Mouse (Mus musculus) forebrain, embryonic 16.5 days (tissue): Measurements from ENCODE around the gene Fbln2. TPM values are rescaled to one million over a fixed set of nuclear protein-coding genes. Genes with fewer than 3 reads are reported as not detected.
A peak's percentile ranks its signal among the peaks of the same experiment; 100 is the strongest.
"Not testable (repeated sequence)": the region's sequence is repeated elsewhere in the genome, so short reads cannot be mapped to it uniquely, and the experiment has no call there.

Experiments
- ATAC-seq: fragments of 200-750 bp; cut with Nextera tagmentation; 2 replicates; pipeline ENCODE4 v1.8.0; 2017; ENCODE audit warnings: mild to moderate bottlenecking, moderate library complexity
- H3K27ac ChIP-seq: fragments of 300-500 bp; sonication (generic); 2 replicates; pipeline ENCODE4 v1.5.1; 2014; ENCODE audit warnings: low read length, control low read depth
- H3K27me3 ChIP-seq: fragments of 300-500 bp; sonication (generic); replicated peaks from 2 replicates; pipeline ENCODE4 v1.6.1; 2014; ENCODE audit warnings: low read length; ENCODE audit not compliant: control insufficient read depth, insufficient read depth
- H3K36me3 ChIP-seq: fragments of 300-500 bp; sonication (generic); 2 replicates; pipeline ENCODE4 v1.6.1; 2014; ENCODE audit not compliant: control insufficient read depth, insufficient read depth
- H3K4me1 ChIP-seq: fragments of 300-500 bp; sonication (generic); replicated peaks from 2 replicates; pipeline ENCODE4 v1.6.1; 2014; ENCODE audit warnings: low read length; ENCODE audit not compliant: control insufficient read depth, insufficient read depth
- H3K4me2 ChIP-seq: fragments of 300-500 bp; sonication (generic); 2 replicates; pipeline ENCODE4 v1.6.1; 2014; ENCODE audit warnings: mild to moderate bottlenecking, low read length, control low read depth
- H3K4me3 ChIP-seq: fragments of 300-500 bp; sonication (generic); replicated peaks from 2 replicates; pipeline ENCODE4 v1.5.1; 2014; ENCODE audit warnings: mild to moderate bottlenecking, low read length, control low read depth
- H3K9ac ChIP-seq: fragments of 300-500 bp; sonication (generic); replicated peaks from 2 replicates; pipeline ENCODE4 v1.6.1; 2014; ENCODE audit warnings: low read depth, low read length, control low read depth
- H3K9me3 ChIP-seq: fragments of 300-500 bp; sonication (generic); 2 replicates; pipeline ENCODE4 v1.6.1; 2016; ENCODE audit warnings: low read length; ENCODE audit not compliant: control insufficient read depth
- WGBS: fragments of 180-500 bp; shearing (Covaris S2); extraction: QIAGEN DNeasy Blood & Tissue Kit; methylation state at CpG from one replicate; pipeline ENCODE4 v1.1.7; 2014; 5-methylcytosine and 5-hydroxymethylcytosine counted together
- polyA plus RNA-seq: library from polyadenylated mRNA; unstranded; fragments of >200 nt; fragmentation: Nextera tagmentation; extraction: Ambion mirVana; gene quantifications from 2 replicates; pipeline ENCODE4 v1.2.1, GENCODE M21; 2015

Fbln2 gene
- polyA plus RNA-seq = 17.6 and 20.3 TPM in 2 replicates

DNA sequence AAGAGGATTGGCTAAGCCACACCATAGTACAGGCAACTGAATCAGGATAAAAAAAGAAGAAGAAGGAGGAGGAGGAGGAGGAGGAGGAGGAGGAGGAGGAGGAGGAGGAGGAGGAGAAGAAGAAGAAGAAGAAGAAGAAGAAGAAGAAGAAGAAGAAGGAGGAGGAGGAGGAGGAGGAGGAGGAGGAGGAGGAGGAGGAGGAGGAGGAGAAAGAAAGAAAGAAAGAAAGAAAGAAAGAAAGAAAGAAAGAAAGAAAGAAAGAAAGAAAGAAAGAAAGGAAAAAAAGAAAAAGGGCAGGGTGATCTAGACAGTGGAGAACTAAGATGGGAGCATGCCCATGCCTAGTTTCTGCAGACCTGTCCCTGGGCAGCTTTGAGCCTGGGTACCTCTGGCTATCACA is at the start of gene Fbln2:
Fbln2 (plus strand) TSS at position 301 of the 400 bp plus-strand sequence.
- peak within 1 kb of the TSS; percentile 60 for H3K4me2 ChIP-seq
- H3K9ac ChIP-seq = peak within 1 kb of the TSS; percentile 45
- not testable (repeated sequence) for H3K9me3 ChIP-seq, ATAC-seq, H3K36me3 ChIP-seq, H3K27me3 ChIP-seq, H3K27ac ChIP-seq
- peak within 1 kb of the TSS; percentile 40 for H3K4me3 ChIP-seq
- H3K4me1 ChIP-seq = peaks cover 11% of the 10 kb centered on the region

DNA sequence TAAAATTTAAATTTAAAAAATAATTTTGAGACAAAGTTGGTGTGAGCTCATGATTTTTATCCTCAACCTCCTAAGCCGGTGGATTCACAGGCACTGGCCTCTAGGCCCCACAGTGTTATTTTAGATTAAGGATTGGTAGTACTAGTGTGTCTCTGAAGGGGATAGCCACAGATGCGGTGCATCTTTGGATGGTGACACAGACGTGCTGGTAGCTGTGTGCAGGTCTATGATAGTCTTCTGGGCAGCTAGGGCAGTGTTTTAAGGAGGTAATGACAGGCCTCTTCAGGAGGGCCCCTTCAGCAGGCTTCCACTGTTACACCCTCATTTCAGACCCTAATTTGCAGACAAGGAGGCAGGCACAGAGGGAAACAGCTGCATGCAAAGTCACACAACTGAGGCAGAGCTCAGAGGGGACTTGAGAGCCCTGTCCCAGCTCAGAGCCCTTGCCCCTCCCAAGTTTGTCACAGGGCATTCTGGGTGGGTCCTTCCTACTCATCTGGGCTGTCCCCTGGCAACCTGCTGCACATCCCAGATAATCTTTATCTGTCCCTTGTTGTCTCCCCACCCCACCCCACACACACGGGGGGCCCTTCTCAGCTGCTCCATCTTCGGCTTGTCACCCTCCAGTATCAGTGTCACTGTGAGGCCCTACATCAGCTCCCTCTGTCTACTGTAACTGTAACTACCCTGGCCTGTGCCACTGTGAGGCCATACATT is 48.9 kb upstream of the Fbln2 start:
- no peak overlapping the region for H3K9ac ChIP-seq
- H3K27me3 ChIP-seq = no peaks in the 10 kb centered on the region
- no peaks in the 10 kb centered on the region for H3K36me3 ChIP-seq
- no peak overlapping the region for H3K4me3 ChIP-seq
- H3K27ac ChIP-seq = no peak overlapping the region
- WGBS = 87% methylated on average over 5 of the region's 5 CpGs
- no peak for ATAC-seq
- H3K9me3 ChIP-seq = no peaks in the 10 kb centered on the region
- peaks cover 31% of the 10 kb centered on the region for H3K4me1 ChIP-seq
- no peak overlapping the region for H3K4me2 ChIP-seq

DNA sequence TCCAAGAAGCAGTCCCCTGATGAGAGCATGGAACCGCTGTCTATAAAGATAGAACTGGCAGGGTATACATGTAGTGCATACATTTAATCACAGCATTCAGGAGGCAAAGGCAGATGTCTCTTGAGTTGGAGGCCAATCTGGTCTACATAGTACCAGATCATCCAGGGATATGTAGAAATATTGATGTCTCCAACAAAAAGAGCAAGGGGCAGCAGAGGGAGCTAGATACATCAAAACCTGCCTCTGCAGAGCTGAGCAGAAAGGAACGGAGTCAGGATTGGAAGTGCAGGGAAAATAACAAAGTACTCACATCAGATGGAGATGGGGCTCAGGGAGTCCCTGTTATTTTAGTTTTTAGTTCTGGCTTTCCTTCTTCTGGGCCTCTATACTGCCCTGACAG is 47.7 kb upstream of the Fbln2 start:
- Histone ChIP-seq H3K27ac (no peak overlapping the region), H3K4me1 (peaks cover 20% of the 10 kb centered on the region), H3K36me3 (no peaks in the 10 kb centered on the region), H3K27me3 (no peaks in the 10 kb centered on the region), H3K9ac (no peak overlapping the region), H3K9me3 (no peaks in the 10 kb centered on the region), H3K4me3 (no peak overlapping the region), H3K4me2 (no peak overlapping the region)
- no peak for ATAC-seq
- 52% methylated on average over 2 of the region's 2 CpGs for WGBS

DNA sequence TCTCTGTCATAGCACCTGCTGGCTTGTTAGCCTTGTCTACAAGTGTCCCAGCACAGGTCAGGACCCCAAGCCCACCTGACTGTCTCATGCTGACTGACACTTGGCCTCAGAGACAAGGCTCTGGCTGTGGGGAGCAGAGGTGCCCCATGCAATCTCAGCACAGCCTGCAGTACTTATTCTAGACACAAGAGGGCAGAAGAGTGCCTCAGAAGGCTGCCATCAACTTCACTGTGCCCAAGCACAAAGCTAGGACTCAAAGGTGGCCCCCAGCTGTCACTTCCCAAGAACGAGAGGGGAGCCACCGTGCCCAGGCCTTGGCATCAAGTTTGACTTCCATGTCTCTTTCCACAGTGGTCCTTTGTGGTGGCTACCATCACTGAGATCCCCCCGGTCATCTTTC is 47.0 kb upstream of the Fbln2 start:
- Histone ChIP-seq H3K27ac (no peak overlapping the region), H3K4me2 (no peak overlapping the region), H3K4me3 (no peak overlapping the region), H3K9me3 (no peaks in the 10 kb centered on the region), H3K27me3 (no peaks in the 10 kb centered on the region), H3K36me3 (no peaks in the 10 kb centered on the region), H3K9ac (no peak overlapping the region), H3K4me1 (peaks cover 16% of the 10 kb centered on the region)
- WGBS = 33% methylated on average over 3 of the region's 3 CpGs
- ATAC-seq = peak; percentile 51

DNA sequence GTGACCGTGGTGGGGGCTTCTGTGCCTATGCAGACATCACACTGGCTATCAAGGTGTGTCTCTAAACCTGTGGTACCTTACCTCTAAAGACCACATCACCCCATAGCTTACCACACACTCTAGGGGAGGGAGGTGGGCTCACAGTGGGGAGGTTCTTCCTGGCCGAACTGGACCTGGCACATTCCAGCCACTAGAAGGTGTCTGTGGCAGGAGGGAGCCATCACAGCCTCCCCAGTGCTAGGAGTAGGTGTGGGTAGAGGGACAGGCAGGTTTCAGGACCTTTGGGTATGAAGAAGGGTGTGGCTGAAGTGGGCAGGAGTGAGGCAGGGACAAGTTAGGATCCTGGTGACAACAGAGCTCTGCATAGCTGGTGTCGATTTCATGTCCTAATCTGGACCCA is 44.4 kb upstream of the Fbln2 start:
- Histone ChIP-seq H3K9me3 (no peaks in the 10 kb centered on the region), H3K4me1 (0 out of 2 replicates have a peak, but pooled peaks cover 5% of the 10 kb centered on the region), H3K4me3 (no peak overlapping the region), H3K9ac (no peak overlapping the region), H3K27ac (no peak overlapping the region), H3K36me3 (0 out of 2 replicates have a peak, but pooled peaks cover 2% of the 10 kb centered on the region), H3K27me3 (no peaks in the 10 kb centered on the region), H3K4me2 (no peak overlapping the region)
- 48% methylated on average over 3 of the region's 3 CpGs for WGBS
- ATAC-seq = no peak

DNA sequence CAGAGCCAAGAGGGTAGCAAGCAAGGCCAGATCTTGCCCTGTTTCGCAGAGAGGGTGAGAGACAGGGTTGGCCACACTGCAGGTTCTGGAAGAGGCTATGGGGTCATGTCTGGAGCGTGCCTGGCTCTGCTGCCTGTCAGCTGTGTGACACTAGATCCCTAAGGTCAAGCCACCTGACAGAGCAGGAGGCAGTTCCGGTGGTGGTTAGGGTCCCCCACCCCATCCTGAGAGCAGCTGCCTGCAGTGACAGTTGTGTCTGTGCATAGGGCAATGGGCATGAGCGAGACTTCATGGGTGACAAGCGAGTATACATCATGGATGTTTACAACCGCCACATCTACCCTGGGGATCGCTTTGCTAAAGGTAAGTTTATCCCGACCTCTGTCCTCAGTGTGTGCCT is 43.1 kb upstream of the Fbln2 start:
- Histone ChIP-seq H3K9ac (no peak overlapping the region), H3K4me3 (no peak overlapping the region), H3K4me1 (0 out of 2 replicates have a peak, but pooled peaks cover 5% of the 10 kb centered on the region), H3K36me3 (0 out of 2 replicates have a peak, but pooled peaks cover 2% of the 10 kb centered on the region), H3K27ac (no peak overlapping the region), H3K9me3 (no peaks in the 10 kb centered on the region), H3K4me2 (no peak overlapping the region), H3K27me3 (no peaks in the 10 kb centered on the region)
- ATAC-seq = no peak
- WGBS = 86% methylated on average over 8 of the region's 8 CpGs

DNA sequence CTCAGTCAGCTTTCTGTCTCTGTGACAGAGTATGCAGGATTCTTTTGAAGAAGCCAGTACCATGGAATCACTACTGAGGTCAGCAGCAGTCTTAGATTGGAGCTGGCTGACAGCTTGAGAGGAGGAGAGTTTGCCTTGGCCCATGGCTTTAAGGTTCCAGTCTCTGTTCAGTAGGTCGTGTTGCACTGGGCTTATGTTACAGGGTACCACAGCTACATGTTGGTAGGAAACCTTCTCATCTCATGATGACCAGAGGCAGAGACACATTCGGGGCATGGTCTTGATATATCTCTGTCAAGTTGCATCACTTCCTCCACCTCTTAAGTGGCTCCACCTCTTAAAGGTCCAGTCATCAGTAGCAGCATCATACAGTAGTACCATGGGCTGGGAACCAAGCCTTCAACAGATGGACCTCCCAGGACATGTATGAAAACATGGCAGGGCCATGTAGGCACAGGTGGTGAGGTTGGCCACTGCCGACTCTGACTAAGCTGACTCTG is 40.8 kb upstream of the Fbln2 start:
- Histone ChIP-seq H3K27me3 (no peaks in the 10 kb centered on the region), H3K4me3 (no peak overlapping the region), H3K4me1 (no peaks in the 10 kb centered on the region), H3K9ac (no peak overlapping the region), H3K9me3 (no peaks in the 10 kb centered on the region), H3K36me3 (0 out of 2 replicates have a peak, but pooled peaks cover 2% of the 10 kb centered on the region), H3K4me2 (no peak overlapping the region), H3K27ac (no peak overlapping the region)
- WGBS = 81% methylated on average over 3 of the region's 3 CpGs
- ATAC-seq = no peak

DNA sequence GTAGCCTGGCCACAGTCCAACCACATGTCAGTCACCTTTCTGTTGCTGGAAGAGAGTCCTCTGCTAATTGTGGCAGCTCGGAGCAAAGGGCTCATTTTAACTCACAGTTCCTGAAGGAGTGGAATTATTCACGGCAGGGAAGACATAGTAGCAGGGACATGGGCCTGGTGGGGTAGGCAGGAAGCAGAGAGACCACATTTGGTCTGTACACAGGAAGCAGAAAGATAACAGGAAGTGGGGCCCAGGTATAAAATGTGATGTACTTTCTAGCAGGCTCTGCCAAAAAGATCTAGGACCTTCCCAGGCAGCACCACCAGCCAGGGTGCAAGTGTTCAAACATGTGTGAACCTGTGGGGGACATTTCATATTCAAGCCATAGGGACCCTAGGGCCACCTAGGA is 39.9 kb upstream of the Fbln2 start:
- no peaks in the 10 kb centered on the region for H3K9me3 ChIP-seq
- 62% methylated on average over 2 of the region's 2 CpGs for WGBS
- 0 out of 2 replicates have a peak, but pooled peaks cover 2% of the 10 kb centered on the region for H3K36me3 ChIP-seq
- no peak overlapping the region for H3K27ac ChIP-seq
- no peak for ATAC-seq
- H3K4me3 ChIP-seq = no peak overlapping the region
- no peaks in the 10 kb centered on the region for H3K4me1 ChIP-seq
- H3K27me3 ChIP-seq = no peaks in the 10 kb centered on the region
- no peak overlapping the region for H3K4me2 ChIP-seq
- H3K9ac ChIP-seq = no peak overlapping the region

DNA sequence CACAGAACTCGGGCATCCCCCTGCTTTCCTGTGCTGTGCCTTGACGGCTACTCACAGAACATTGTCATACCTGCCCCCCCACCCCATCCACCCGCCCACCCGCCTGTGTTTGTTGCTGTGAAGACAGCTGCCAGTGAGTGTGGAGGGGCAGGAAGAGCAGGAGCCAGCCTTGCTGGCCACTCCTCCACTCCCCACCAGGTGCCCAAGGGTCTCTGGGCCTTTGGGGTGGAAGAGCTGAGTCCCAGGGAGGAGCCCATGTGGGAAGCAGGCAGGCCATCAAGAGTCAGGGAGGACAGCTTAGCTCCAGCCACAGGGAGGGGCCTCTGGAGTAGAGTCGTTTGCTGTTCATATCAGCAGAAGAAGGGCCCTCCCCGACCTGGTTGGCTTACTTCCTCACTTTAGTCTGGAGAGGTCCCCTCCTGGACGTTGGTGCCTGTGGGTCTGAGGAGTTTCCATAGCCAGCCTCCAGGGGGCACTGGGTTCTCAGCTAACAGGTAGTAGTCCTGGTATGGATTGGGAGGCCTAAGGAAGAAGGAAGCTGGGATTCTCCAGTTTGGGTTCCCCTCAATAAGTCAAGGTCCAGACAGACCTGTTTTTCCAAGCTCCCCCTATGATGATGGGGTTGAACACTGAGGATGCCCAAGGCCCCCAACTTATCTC is 38.9 kb upstream of the Fbln2 start:
- Histone ChIP-seq H3K27ac (no peak overlapping the region), H3K9ac (no peak overlapping the region), H3K4me2 (no peak overlapping the region), H3K9me3 (no peaks in the 10 kb centered on the region), H3K27me3 (no peaks in the 10 kb centered on the region), H3K36me3 (0 out of 2 replicates have a peak, but pooled peaks cover 2% of the 10 kb centered on the region), H3K4me3 (no peak overlapping the region), H3K4me1 (no peaks in the 10 kb centered on the region)
- ATAC-seq = peak; percentile 65
- 55% methylated on average over 6 of the region's 7 CpGs for WGBS
